Mouse (Mus musculus) liver, embryonic 14.5 days (tissue): Measurements from ENCODE around the gene Fmo1.

Source experiments
- CTCF ChIP-seq: IDR thresholded peaks from 2 replicates; pipeline ENCODE4 v1.5.1; 2016; ENCODE audit warnings: antibody characterized with exemption, low read depth, control low read depth
- EP300 ChIP-seq: IDR thresholded peaks from 2 replicates; pipeline ENCODE4 v1.6.1; 2016; ENCODE audit warnings: antibody characterized with exemption, low read depth

DNA sequence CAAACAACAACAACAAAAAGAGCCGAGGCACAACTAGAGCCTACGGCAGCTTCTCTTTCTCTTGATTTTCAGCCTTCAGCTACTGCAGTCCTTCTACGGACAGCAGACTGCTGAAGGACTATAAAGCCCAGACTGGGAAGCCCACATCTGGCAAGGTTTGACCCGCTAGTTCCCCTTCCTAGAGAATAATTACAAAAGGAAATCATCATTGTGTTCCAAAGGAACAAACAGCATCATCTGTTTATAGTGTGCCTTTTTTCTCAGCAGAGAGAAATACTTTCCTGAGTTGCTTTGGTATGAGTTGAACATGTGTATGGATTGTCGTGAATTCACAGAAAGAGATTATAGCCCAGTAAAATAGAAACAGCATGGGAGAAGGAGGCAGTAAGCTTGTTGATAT, 32.1 kb downstream of the Fmo1 start:
- TF ChIP-seq CTCF (no peak), EP300 (no peak)
